Mouse (Mus musculus): ENCODE measurements around the gene Adarb1. TPM values are rescaled to one million over a fixed set of nuclear protein-coding genes. Genes with fewer than 3 reads are reported as not detected.
"Not testable (repeated sequence)": the region's sequence is repeated elsewhere in the genome, so short reads cannot be mapped to it uniquely, and the experiment has no call there.

Gene Adarb1
- total and polyA plus RNA-seq, 3 experiments: 11.4 to 17.2 (median 17.1) TPM

- TF ChIP-seq CTCF (IDR thresholded peaks at IDR 0.05): no peak
- no peak for TF ChIP-seq EP300 (IDR thresholded peaks at IDR 0.05; ENCODE audit: insufficient read depth, low read depth, low read length)
- no peak for TF ChIP-seq POLR2A (IDR thresholded peaks at IDR 0.05; ENCODE audit: insufficient read depth, low read depth, low read length)
- H3K79me2 ChIP-seq (replicated peaks; ENCODE audit: control insufficient read depth, insufficient read depth, low read length): no peaks in the 10 kb centered on the region
- WGBS: 34% methylated on average over 5 of the region's 5 CpGs
- H3K4me3 ChIP-seq: no peak overlapping the region
- H3K27me3 ChIP-seq (ENCODE audit: control insufficient read depth, insufficient read depth, low read length): no peaks in the 10 kb centered on the region
- intact Hi-C loops (cut with DNase I): no loop called here
- no peaks in the 10 kb centered on the region for H3K4me1 ChIP-seq (ENCODE audit: control insufficient read depth, insufficient read depth, low read length)
- H3K27ac ChIP-seq: peak overlapping the region; percentile 32; the same call in 1 of the 2 replicates
- peaks cover 2% of the 10 kb centered on the region; the same call in 1 of the 2 replicates for H3K36me3 ChIP-seq (ENCODE audit: control insufficient read depth, insufficient read depth, low read length)
- no peak for DNase-seq
- H3K9ac ChIP-seq (ENCODE audit: low read depth, low read length): no peak overlapping the region
These were observed 129.4 kb downstream of the Adarb1 start for GRCm38 (mm10) chr10:77288639-77289195.

GRCm38 (mm10) chr10:77287626-77288025 lies 130.4 kb downstream of the Adarb1 start:
- Histone ChIP-seq H3K4me1 (ENCODE audit: control insufficient read depth, insufficient read depth, low read length) (no peaks in the 10 kb centered on the region), H3K36me3 (ENCODE audit: control insufficient read depth, insufficient read depth, low read length) (peaks cover 2% of the 10 kb centered on the region; the same call in 1 of the 2 replicates), H3K27ac (no peak overlapping the region), H3K79me2 (replicated peaks; ENCODE audit: control insufficient read depth, insufficient read depth, low read length) (no peaks in the 10 kb centered on the region), H3K27me3 (ENCODE audit: control insufficient read depth, insufficient read depth, low read length) (no peaks in the 10 kb centered on the region), H3K9ac (ENCODE audit: low read depth, low read length) (no peak overlapping the region), H3K4me3 (no peak overlapping the region)
- intact Hi-C loops (cut with DNase I): no loop called here
- WGBS: 46% methylated on average over 8 of the region's 8 CpGs
- TF ChIP-seq EP300 (IDR thresholded peaks at IDR 0.05; ENCODE audit: insufficient read depth, low read depth, low read length): no peak
- no peak for TF ChIP-seq CTCF (IDR thresholded peaks at IDR 0.05)
- TF ChIP-seq POLR2A (IDR thresholded peaks at IDR 0.05; ENCODE audit: insufficient read depth, low read depth, low read length): no peak
- no peak for DNase-seq

- intact Hi-C loops (cut with DNase I): loop anchor here (5.0 kb wide), 3 partner anchors 52 to 282 kb away; no protein-coding TSS in a partner anchor
- Histone ChIP-seq H3K4me1 (ENCODE audit: control insufficient read depth, insufficient read depth, low read length) (no peaks in the 10 kb centered on the region), H3K27ac (no peak overlapping the region), H3K79me2 (replicated peaks; ENCODE audit: control insufficient read depth, insufficient read depth, low read length) (no peaks in the 10 kb centered on the region), H3K9ac (ENCODE audit: low read depth, low read length) (no peak overlapping the region), H3K4me3 (no peak overlapping the region), H3K27me3 (ENCODE audit: control insufficient read depth, insufficient read depth, low read length) (no peaks in the 10 kb centered on the region), H3K36me3 (ENCODE audit: control insufficient read depth, insufficient read depth, low read length) (peaks cover 2% of the 10 kb centered on the region; the same call in 1 of the 2 replicates)
- 38% methylated on average over 6 of the region's 6 CpGs for WGBS
- DNase-seq: no peak
- TF ChIP-seq CTCF (IDR thresholded peaks at IDR 0.05) (no peak), POLR2A (IDR thresholded peaks at IDR 0.05; ENCODE audit: insufficient read depth, low read depth, low read length) (no peak), EP300 (IDR thresholded peaks at IDR 0.05; ENCODE audit: insufficient read depth, low read depth, low read length) (no peak)
These were observed 133.2 kb downstream of the Adarb1 start for GRCm38 (mm10) chr10:77284832-77285231.

GRCm38 (mm10) chr10:77282822-77283221 lies 135.2 kb downstream of the Adarb1 start:
- Histone ChIP-seq H3K79me2 (replicated peaks; ENCODE audit: control insufficient read depth, insufficient read depth, low read length) (no peaks in the 10 kb centered on the region), H3K27ac (no peak overlapping the region), H3K27me3 (ENCODE audit: control insufficient read depth, insufficient read depth, low read length) (no peaks in the 10 kb centered on the region), H3K4me3 (no peak overlapping the region), H3K36me3 (ENCODE audit: control insufficient read depth, insufficient read depth, low read length) (no peaks in the 10 kb centered on the region), H3K4me1 (ENCODE audit: control insufficient read depth, insufficient read depth, low read length) (no peaks in the 10 kb centered on the region), H3K9ac (ENCODE audit: low read depth, low read length) (no peak overlapping the region)
- DNase-seq: peak; percentile 67 to 70
- TF ChIP-seq CTCF (IDR thresholded peaks at IDR 0.05) (peak; percentile 96), EP300 (IDR thresholded peaks at IDR 0.05; ENCODE audit: insufficient read depth, low read depth, low read length) (peak; percentile 95), POLR2A (IDR thresholded peaks at IDR 0.05; ENCODE audit: insufficient read depth, low read depth, low read length) (no peak)
- 18% methylated on average over 6 of the region's 6 CpGs for WGBS
- intact Hi-C loops (cut with DNase I): loop anchor here (1.0 to 5.0 kb wide), 5 partner anchors 54 to 284 kb away; no protein-coding TSS in a partner anchor

GRCm38 (mm10) chr10:77282085-77282484 lies 136.0 kb downstream of the Adarb1 start:
- intact Hi-C loops (cut with DNase I): loop anchor here (1.0 to 5.0 kb wide), 4 partner anchors 55 to 285 kb away; no protein-coding TSS in a partner anchor
- H3K9ac ChIP-seq (ENCODE audit: low read depth, low read length); H3K4me3 ChIP-seq; H3K79me2 ChIP-seq (replicated peaks; ENCODE audit: control insufficient read depth, insufficient read depth, low read length); DNase-seq; H3K27me3 ChIP-seq (ENCODE audit: control insufficient read depth, insufficient read depth, low read length); H3K4me1 ChIP-seq (ENCODE audit: control insufficient read depth, insufficient read depth, low read length); H3K36me3 ChIP-seq (ENCODE audit: control insufficient read depth, insufficient read depth, low read length); H3K27ac ChIP-seq: not testable (repeated sequence)
- peak; percentile 38 for TF ChIP-seq CTCF (IDR thresholded peaks at IDR 0.05)
- 68% methylated on average over 1 of the region's 1 CpGs for WGBS

- Histone ChIP-seq H3K4me3 (no peak overlapping the region), H3K27me3 (ENCODE audit: control insufficient read depth, insufficient read depth, low read length) (no peaks in the 10 kb centered on the region), H3K79me2 (replicated peaks; ENCODE audit: control insufficient read depth, insufficient read depth, low read length) (no peaks in the 10 kb centered on the region), H3K36me3 (ENCODE audit: control insufficient read depth, insufficient read depth, low read length) (no peaks in the 10 kb centered on the region), H3K4me1 (ENCODE audit: control insufficient read depth, insufficient read depth, low read length) (no peaks in the 10 kb centered on the region), H3K9ac (ENCODE audit: low read depth, low read length) (no peak overlapping the region), H3K27ac (no peak overlapping the region)
- TF ChIP-seq CTCF (IDR thresholded peaks at IDR 0.05): no peak
- TF ChIP-seq EP300 (IDR thresholded peaks at IDR 0.05; ENCODE audit: insufficient read depth, low read depth, low read length): no peak
- TF ChIP-seq POLR2A (IDR thresholded peaks at IDR 0.05; ENCODE audit: insufficient read depth, low read depth, low read length): no peak
- no peak for DNase-seq
- intact Hi-C loops (cut with DNase I): no loop called here
These were observed 144.3 kb downstream of the Adarb1 start for GRCm38 (mm10) chr10:77273798-77274197.

Measured in heart, adult 2 months (tissue).